Mouse (Mus musculus): Measurements from ENCODE around the gene Kank1.

GRCm38 (mm10) chr19:25230058-25230974 is 6.5 kb upstream of the Kank1 start:
- TF ChIP-seq CTCF (conservative IDR thresholded peaks at IDR 0.05; ENCODE audit: low read length) (no peak), POU5F1 (IDR thresholded peaks at IDR 0.05; ENCODE audit: borderline replicate concordance, low read length) (no peak)
